Mouse (Mus musculus): ENCODE results near the gene Ccdc121.
"Not testable (repeated sequence)": the region's sequence is repeated elsewhere in the genome, so short reads cannot be mapped to it uniquely, and the experiment has no call there.

Ccdc121 gene

DNA sequence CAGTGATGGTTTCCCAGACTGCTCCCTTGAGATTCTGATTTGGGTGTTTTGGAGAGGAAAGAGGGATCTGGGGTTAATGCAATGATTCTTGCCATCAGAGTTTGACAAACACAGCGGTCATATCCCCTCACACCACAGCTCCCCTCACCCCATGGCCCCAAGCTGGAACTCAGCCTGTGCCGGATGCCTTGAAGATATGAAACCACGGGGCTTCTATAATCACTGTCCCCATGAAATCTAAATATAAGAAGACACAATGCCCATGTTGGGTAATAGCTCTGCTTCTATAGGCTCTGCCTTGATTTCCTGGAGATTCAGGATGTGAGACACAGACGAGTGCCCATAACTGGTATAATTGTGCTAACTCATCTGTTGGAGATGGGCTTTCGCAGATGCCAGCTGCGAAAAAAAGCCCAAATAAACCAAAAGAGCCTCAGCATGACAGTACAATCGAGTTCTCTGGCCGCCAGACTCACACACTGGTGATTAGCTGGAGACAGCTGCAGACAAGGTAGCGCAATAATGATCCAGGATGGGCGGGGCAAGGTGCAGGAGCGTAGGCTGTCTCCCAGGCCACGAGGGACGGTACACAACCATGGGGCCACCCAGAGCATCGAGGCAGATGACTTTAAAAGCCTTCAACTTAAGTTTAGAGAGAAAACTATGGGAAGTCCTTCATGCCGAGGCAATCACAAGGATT, 1.3 kb upstream of the Ccdc121 start:
- in situ Hi-C loops (cut with MboI, MseI) = no loop called here

DNA sequence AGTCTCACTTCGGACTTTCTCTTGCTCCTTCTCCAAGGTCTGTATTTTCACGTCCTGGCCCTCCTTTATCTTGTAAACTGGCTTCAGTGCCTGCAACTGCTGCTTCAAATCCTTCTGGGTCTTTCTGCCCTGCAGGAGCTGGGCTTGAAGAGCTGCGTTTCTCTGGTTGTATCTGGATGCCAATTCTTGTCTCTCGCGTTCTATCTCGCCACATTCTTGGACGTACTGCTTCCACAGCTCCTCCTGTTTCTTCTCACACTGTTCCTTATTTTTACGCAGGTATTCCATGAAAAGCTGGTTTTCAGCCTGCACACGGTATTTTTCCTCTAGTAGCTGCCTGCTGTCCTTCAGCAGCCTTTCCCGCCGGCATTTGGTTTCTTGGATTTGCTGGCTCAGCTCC, 396 bp downstream of the Ccdc121 start:
- in situ Hi-C loops (cut with MboI, MseI) = not testable (repeated sequence)

DNA sequence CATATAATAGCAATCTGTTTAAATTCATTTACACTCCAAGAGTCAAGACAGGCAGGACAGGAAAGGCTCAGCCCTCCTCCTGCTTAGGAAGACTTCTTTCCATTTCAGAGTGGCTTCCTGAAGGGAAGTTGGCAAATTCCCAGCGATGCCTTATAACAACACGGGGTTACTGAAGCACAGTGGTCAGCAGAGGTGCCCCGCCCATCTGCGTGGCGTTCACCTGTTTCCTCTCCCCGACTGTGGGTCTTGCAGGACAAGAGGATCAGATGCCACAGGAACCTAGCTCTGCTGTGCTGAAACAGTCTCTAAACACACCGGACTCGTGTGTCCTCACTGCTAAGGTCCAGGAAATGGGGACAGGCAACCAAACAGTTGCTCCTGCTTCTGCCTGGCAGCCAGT, 5.9 kb downstream of the Ccdc121 start:
- in situ Hi-C loops (cut with MboI, MseI) = no loop called here

DNA sequence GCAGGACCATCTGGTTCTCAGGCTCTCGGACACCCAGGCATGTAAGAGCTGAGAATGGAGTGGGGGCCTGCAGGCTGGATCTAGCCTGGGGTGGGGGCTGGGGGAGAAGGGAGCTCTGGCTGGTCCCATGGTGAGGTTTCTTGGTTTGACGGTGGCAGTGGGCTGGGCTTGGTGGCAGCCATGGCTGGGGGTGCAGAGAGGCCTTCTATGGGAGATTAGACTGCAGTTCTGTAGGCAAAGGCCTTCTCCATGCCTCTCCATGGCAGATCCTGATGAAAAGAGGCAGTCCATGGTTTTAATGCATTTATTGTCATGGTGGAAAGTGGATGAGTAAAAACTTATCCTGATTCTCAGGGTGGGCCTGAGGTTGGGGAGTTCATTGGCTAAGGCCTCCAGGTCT, 7.8 kb downstream of the Ccdc121 start:
- in situ Hi-C loops (cut with MboI, MseI) = no loop called here

DNA sequence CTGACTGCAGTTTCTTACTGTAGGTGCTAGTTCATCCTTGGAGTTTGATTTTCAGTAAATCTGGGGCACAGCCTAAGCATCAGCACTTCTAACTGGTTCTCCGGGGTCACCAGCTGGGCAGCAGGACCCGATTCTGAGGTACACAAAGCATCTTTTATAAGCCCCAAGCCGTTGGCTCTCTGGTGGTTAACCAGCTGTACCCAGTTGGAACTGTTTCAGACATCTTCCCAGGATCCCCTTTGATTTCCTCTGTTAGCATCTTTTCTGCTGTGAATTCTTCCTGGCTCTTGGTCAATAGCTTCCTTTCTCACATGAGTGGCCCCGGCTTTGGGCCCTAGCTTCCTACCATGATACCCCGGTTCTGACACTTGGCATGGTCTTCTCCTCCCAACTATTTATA, 26.6 kb downstream of the Ccdc121 start:
- in situ Hi-C loops (cut with MboI, MseI) = loop anchor here (10.0 kb wide), 1 partner anchor 1220 kb away; no protein-coding TSS in a partner anchor

DNA sequence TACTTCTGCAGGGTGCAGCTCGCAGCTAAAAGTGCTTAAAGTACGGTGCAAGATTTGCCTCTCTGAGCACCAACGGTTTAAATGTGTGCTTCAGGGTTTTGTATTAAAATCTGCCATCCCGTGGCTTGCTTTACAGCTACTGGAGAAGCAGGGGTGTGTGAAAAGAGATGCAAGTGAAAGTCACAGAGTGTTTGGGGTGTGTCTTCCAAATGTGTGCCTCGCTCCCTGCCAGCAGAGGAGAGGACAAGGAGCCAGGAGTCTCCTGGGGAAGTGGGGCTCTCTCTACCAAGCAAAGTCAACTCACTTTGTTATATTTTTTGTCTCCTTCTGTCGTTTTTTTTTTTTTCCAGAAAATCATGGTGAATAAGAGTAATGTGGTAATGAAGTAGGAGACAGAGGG, 34.7 kb downstream of the Ccdc121 start:
- in situ Hi-C loops (cut with MboI, MseI) = no loop called here

DNA sequence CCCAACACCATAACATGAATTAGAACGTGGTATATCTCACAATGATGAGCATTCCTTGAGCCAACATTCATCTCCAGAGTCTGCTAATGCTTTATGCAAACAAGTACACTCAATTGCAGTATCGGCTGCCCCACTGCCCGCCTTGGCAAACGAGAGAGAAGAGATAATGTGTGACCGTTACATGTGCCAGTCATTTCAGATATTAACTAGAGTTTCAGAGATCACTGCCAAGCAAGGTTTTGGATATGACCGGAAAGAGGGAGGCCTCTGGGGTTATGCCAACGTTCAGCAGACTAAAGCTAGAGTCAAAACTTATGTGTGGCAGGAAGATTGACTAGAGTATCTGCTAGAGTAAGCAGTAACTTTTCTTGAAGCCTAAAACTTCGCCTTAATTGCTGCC, 35.1 kb downstream of the Ccdc121 start:
- in situ Hi-C loops (cut with MboI, MseI) = no loop called here

DNA sequence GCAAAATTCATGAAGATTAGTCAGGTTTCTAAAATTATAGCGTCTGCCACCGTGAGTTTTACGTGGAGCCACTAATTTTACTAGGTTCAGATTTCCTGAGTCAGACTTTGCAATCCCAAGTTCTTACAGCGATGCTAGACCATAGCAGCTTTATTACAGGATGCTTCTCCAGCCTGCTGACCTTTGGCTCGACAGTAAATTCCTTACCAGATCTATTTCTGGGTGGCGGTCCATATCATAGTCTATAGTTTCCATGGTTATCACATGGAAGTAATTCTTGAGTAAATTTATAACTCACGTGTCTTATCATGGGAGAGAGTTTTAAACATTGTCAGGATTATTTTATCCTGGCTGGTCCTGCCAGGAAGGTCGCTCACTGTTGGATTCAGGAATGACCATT, 41.8 kb downstream of the Ccdc121 start:
- in situ Hi-C loops (cut with MboI, MseI) = no loop called here

DNA sequence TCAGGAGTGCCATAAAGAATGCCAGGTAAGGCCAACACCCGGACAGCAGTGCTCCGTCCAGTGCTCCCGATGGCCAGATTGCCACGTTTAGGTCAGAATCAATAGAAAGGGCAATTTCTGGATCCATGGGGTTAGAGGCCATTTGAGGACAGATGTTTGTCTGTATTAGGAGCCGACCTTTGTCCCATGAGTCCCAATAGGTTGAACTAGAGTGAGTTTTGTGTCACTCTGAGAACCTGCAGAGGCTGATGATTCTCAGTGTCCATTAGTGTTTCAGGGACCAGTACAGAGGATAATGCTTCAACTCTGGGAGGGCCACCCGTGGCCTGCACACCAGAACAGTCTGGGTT, 44.0 kb downstream of the Ccdc121 start:
- in situ Hi-C loops (cut with MboI, MseI) = no loop called here

DNA sequence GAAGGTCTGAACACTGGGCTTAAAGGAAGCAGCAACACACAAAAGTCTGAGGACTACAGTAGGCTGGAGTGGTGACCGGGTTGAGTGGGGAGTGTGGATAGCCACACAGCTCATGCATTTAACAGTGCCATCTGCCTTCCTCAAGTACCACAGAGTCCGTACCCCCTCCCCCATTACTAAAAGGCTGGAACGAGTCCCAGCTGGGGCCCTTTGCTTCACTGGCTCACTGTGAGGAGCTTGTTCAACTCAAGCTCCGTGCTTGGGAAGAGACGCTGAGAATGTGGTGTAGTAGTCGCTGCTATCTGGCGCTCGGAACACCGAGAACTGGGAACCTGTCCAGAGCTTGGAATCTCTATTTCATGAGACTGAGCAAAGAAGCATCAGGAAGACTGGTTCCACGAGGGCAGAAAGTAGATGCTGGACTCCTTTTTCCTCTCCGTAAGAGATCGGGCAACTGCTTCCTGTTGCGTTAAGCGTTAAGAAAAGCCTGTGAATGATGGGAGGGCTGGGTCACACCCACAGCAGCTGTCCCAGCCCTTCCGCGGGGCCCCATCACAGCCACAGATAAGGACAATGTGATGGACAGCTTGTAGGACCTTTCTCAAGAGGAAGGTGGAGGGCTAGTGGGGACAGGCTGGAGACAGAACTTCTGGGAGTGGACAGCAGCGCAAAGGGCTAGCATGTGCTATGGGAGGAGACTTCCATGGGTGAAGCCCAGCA, 44.5 kb downstream of the Ccdc121 start:
- in situ Hi-C loops (cut with MboI, MseI) = no loop called here

DNA sequence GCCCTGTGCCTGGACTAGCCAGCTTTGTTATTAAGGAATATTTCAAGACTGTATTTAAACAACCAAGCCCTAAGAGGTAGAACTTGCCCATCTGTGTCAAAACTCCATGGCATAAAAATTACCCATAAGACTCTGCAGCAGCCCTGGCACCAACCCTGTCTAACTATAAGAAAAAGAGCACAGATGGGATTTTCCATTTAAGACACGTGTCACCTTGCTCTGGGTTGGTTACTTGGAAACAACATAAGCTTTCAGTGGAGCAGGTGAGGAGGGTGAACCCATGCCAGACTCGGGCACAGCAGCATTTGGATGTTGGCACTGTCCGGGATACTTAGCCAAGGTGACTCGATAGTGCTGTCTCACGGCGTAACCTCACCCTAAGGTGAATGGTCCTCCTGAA, 45.2 kb downstream of the Ccdc121 start:
- in situ Hi-C loops (cut with MboI, MseI) = no loop called here

DNA sequence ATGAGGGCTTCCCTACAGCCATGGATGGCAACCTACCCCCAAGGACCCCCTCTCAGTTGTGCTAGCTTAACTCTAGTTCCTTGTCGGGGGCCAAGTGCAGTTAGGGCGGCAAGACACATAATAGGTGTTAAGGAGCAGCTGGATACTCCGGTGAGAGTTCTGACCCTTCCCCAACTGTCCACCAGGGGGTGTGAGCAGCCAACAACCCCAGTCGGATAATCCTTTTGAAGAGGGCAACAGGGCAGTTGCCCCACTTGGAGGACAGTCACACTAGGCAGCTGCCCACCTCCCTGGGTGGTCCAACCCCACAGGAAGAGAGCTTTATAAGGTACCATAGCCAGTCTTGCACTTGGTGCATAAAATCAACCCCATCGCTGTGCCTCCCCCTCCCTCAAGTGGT, 46.2 kb downstream of the Ccdc121 start:
- in situ Hi-C loops (cut with MboI, MseI) = no loop called here

DNA sequence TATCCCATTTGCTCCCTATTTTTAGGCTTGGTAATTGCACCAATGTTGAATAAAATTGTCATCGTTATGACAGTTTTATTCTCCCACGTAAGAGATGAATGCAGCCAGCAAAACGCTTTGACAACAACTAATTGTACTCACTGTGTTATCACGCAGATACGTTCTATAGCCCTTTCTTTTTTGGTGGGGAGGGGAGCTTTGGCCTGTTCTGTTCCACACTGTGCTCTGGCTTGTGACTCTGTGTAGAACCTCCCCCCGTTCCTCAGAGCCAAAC, 48.4 kb downstream of the Ccdc121 start:
- in situ Hi-C loops (cut with MboI, MseI) = no loop called here

DNA sequence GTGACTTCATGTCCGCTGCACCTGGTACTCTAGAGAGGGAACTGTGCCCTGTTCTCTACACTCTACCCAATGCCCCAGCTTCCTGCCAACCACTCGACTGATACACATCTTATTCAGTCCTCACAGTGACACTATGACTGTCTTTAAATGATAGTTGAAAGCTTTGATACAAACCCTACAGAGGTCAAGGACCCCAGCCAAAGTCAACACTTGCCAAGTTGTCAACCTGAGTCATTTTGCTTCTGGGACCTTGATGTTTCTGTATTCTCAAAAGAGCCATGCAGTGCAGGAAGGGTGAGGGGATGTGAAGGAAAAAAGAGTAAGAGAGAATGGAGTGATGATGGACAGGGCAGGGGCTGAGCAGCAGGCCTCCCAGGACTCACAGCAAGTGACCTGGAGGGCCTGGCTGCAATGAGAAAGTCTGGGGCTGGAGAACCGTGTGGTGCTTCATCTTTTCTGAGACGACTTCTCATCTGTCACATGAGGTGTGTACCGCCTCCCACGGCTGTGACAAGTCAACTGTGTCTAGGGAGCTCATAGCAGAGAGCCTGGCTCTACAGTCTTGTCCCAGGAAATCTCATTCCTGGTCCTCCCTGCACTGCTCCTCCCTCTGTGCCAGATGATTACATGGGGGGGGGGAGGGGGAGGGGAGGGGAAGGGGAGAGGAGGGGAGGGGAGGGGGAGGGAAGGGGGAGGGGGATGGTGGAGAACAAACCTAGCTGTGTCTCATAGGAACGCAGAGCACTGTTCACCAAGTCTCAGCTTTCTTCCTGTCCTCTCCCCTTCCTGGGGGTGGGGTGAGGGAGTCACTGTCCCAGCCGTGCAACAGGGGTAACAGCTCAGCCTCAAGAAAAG, 49.0 kb downstream of the Ccdc121 start:
- in situ Hi-C loops (cut with MboI, MseI) = no loop called here

DNA sequence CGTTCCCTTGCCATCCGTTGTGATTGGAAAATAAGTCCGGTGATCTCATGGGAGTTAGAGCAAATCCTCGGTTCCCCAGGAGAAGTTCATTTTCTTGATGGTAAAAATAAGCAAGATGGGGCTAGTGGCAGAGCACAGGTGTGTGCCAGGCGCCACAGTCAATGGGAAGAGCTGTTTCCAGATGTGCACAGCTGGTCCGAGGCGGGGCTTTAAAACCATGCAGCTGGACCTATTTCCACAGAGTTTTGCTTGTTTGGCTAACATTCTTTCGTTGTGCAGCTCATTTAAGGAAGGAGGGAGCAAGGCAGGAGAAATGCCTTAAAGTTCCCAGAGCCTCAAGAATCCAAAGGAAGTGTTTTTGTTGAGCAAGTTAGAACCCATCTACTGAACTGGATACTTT, 49.8 kb downstream of the Ccdc121 start:
- in situ Hi-C loops (cut with MboI, MseI) = no loop called here

DNA sequence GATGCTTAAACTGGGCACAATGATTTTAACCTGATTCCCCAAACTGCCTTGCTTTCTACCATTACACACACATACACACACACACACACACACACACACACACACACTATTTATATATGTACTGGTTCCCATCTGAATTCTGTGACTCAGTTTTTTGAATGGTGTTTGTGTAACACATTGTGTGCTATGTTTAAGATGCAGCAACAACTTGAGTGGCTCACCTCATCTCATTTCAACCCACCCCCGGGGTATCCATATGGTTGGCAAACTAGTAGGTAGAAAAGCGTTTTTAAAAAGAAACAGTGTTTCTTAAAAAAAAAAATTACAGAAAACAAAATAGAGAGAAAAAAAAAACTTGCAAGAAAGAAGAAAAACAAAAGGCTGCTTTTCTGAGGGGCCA, 51.0 kb downstream of the Ccdc121 start:
- in situ Hi-C loops (cut with MboI, MseI) = no loop called here

All from T-helper 2 cell (primary cell).